Mouse (Mus musculus): Measurements from ENCODE around the gene Sox18.

Sox18 gene

GRCm38 (mm10) chr2:181679951-181680715, 8.7 kb upstream of the Sox18 start, which contains the start of gene Tcea2:
Gene Tcea2 (plus strand): TSS chr2:181680310.
- DNase-seq, result peak; percentile 78 to 83

GRCm38 (mm10) chr2:181678780-181679179, 7.3 kb upstream of the Sox18 start:
- DNase-seq, result peak; percentile 67 to 70

GRCm38 (mm10) chr2:181677755-181678098, 6.3 kb upstream of the Sox18 start:
- no peak for DNase-seq

GRCm38 (mm10) chr2:181677096-181677754, 5.8 kb upstream of the Sox18 start:
- DNase-seq, result no peak

GRCm38 (mm10) chr2:181676424-181676823, 5.0 kb upstream of the Sox18 start:
- DNase-seq, result no peak

- peak; percentile 34 to 47 for DNase-seq
Observed at GRCm38 (mm10) chr2:181675454-181675853, 4.0 kb upstream of the Sox18 start.

GRCm38 (mm10) chr2:181674934-181675333, 3.5 kb upstream of the Sox18 start:
- DNase-seq, result no peak

GRCm38 (mm10) chr2:181673501-181673900, 2.1 kb upstream of the Sox18 start:
- no peak for DNase-seq

GRCm38 (mm10) chr2:181671984-181672383, 544 bp upstream of the Sox18 start:
- DNase-seq, result no peak

- DNase-seq, result no peak
Observed at GRCm38 (mm10) chr2:181670913-181671311, 528 bp downstream of the Sox18 start.

- DNase-seq, result no peak
Observed at GRCm38 (mm10) chr2:181670285-181670912, 1.0 kb downstream of the Sox18 start.

- DNase-seq, result no peak
Observed at GRCm38 (mm10) chr2:181663298-181663630, 8.2 kb downstream of the Sox18 start.

- no peak for DNase-seq
Observed at GRCm38 (mm10) chr2:181662620-181663297, 8.7 kb downstream of the Sox18 start.

GRCm38 (mm10) chr2:181659609-181660055, 11.8 kb downstream of the Sox18 start:
- peak; percentile 82 to 83 for DNase-seq

GRCm38 (mm10) chr2:181658930-181659555, 12.4 kb downstream of the Sox18 start:
- no peak for DNase-seq

GRCm38 (mm10) chr2:181658528-181658927, 12.9 kb downstream of the Sox18 start:
- DNase-seq, result no peak

GRCm38 (mm10) chr2:181657441-181657840, 14.0 kb downstream of the Sox18 start:
- no peak for DNase-seq

- no peak for DNase-seq
Observed at GRCm38 (mm10) chr2:181656734-181657133, 14.7 kb downstream of the Sox18 start, which contains the start of gene Gm29797. Gene Gm29797 (plus strand): TSS chr2:181657034.

GRCm38 (mm10) chr2:181653523-181653922, 17.9 kb downstream of the Sox18 start:
- DNase-seq, result no peak

GRCm38 (mm10) chr2:181653065-181653464, 18.4 kb downstream of the Sox18 start:
- no peak for DNase-seq

GRCm38 (mm10) chr2:181648926-181649325, 22.5 kb downstream of the Sox18 start:
- no peak for DNase-seq

GRCm38 (mm10) chr2:181646626-181647472, 24.6 kb downstream of the Sox18 start:
- DNase-seq, result no peak

Measured in cerebellum, postnatal 36 days (tissue).